Mouse (Mus musculus) heart, adult 2 months (tissue): Measurements from ENCODE around the gene Wnt5b. TPM values are rescaled to one million over a fixed set of nuclear protein-coding genes. Genes with fewer than 3 reads are reported as not detected.

Source experiments
- DNase-seq, 2 experiments: peaks; one replicate each; pipeline ENCODE4 v3.0.0; 2021
- H3K27ac ChIP-seq: fragments of 200-600 bp; 2 replicates; pipeline ENCODE4 v1.8.1; 2022
- H3K27me3 ChIP-seq: fragments of 200-500 bp; 2 replicates; pipeline ENCODE4 v1.6.1; 2012; ENCODE audit warnings: mild to moderate bottlenecking, low read length, inconsistent platforms, mixed read lengths; ENCODE audit not compliant: control insufficient read depth, insufficient read depth
- H3K36me3 ChIP-seq: fragments of 200-500 bp; 2 replicates; pipeline ENCODE4 v1.6.1; 2012; ENCODE audit warnings: low read length, inconsistent platforms; ENCODE audit not compliant: control insufficient read depth, insufficient read depth
- H3K4me1 ChIP-seq: fragments of 200-500 bp; 2 replicates; pipeline ENCODE4 v1.6.1; 2011; ENCODE audit warnings: low read length; ENCODE audit not compliant: control insufficient read depth, insufficient read depth
- H3K4me3 ChIP-seq: fragments of 200-600 bp; 2 replicates; pipeline ENCODE4 v1.8.1; 2022
- H3K79me2 ChIP-seq: fragments of 200-500 bp; replicated peaks from 2 replicates; pipeline ENCODE4 v1.6.1; 2012; ENCODE audit warnings: mild to moderate bottlenecking, inconsistent platforms, low read length, moderate library complexity, mixed read lengths; ENCODE audit not compliant: control insufficient read depth, insufficient read depth
- H3K9ac ChIP-seq: fragments of 200-500 bp; 2 replicates; pipeline ENCODE4 v1.6.1; 2012; ENCODE audit warnings: low read depth, mild to moderate bottlenecking, control low read depth, inconsistent platforms, low read length, mixed read lengths
- CTCF ChIP-seq: fragments of 200-600 bp; IDR thresholded peaks from 2 replicates; pipeline ENCODE4 v1.8.1; 2022; ENCODE audit warnings: antibody characterized with exemption, mild to moderate bottlenecking, moderate library complexity
- EP300 ChIP-seq: fragments of 200-500 bp; IDR thresholded peaks from 2 replicates; pipeline ENCODE4 v1.6.1; 2011; ENCODE audit warnings: low read depth, low read length, control low read depth; ENCODE audit not compliant: insufficient read depth
- POLR2A ChIP-seq: fragments of 200-500 bp; IDR thresholded peaks from 2 replicates; pipeline ENCODE4 v1.6.1; 2011; ENCODE audit warnings: mild to moderate bottlenecking, low read depth, low read length, control low read depth; ENCODE audit not compliant: insufficient read depth
- WGBS: fragments of 180-500 bp; shearing (Covaris S2); methylation state at CpG from one replicate; pipeline ENCODE4 v1.1.7; 2018; 5-methylcytosine and 5-hydroxymethylcytosine counted together
- intact Hi-C: fragments of 180-260 bp; cut with DNase I; formaldehyde crosslinking; loops from one replicate; pipeline ENCODE4 v1.15.1; 2025
- polyA plus RNA-seq: library from polyadenylated mRNA; depleted of rRNA; stranded (reverse); fragments of >200 nt; gene quantifications from 2 replicates; pipeline ENCODE4 v1.2.3, GENCODE M21; 2012
- total RNA-seq, 2 experiments: library from RNA; stranded (reverse); gene quantifications; 2 replicates each; pipeline ENCODE4 v1.2.3; 2021

Wnt5b gene
- total and polyA plus RNA-seq, 3 experiments = 2.4 to 3.0 (median 2.9) TPM

DNA sequence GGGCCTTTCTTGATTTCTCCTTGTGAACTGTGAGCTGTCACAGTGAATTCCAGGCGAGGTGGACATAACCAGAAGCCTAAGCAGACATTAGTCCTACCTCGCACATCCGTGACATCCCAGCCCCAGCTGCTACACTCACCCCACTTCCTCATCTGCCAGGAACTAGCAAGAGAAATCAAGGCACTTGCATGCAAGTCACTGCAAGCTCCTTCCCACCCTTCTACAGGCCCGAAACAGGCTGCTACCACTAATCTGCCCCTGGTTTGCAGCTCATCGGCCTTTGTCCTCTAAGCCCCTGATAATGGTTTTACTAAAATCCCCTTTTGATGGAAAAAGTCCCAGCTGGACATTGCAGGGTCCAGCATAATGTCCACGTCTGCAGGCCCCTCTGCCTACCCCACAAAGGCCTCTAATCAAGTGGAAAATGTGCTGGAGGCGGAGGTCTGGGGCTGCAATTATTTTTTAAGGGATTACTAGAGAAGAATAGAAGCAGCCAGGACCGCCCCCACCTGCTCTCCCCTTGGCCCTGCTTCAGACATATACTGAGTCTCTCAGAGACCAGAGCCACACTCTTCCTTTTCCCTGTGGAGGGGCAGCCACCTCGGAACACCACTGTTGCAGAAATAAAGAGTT, 52.0 kb downstream of the Wnt5b start:
- TF ChIP-seq EP300 (no peak), CTCF (no peak), POLR2A (no peak)
- Histone ChIP-seq H3K36me3 (no peaks in the 10 kb centered on the region), H3K27me3 (no peaks in the 10 kb centered on the region), H3K27ac (no peak overlapping the region), H3K4me3 (no peak overlapping the region), H3K9ac (no peak overlapping the region), H3K79me2 (no peaks in the 10 kb centered on the region), H3K4me1 (peaks cover 2% of the 10 kb centered on the region; the same call in 1 of the 2 replicates)
- 92% methylated on average over 9 of the region's 9 CpGs for WGBS
- intact Hi-C loops = loop anchor here (2.0 to 10.0 kb wide), 3 partner anchors 217 to 430 kb away; no protein-coding TSS in a partner anchor
- no peak for DNase-seq

GRCm38 (mm10) chr6:119491006-119491405, 53.1 kb downstream of the Wnt5b start:
- intact Hi-C loops = loop anchor here (2.0 to 10.0 kb wide), 3 partner anchors 218 to 431 kb away; no protein-coding TSS in a partner anchor
- TF ChIP-seq POLR2A (no peak), EP300 (no peak), CTCF (no peak)
- no peaks in the 10 kb centered on the region for H3K36me3 ChIP-seq
- peaks cover 2% of the 10 kb centered on the region; the same call in 1 of the 2 replicates for H3K4me1 ChIP-seq
- no peak overlapping the region for H3K4me3 ChIP-seq
- no peak for DNase-seq
- no peak overlapping the region for H3K9ac ChIP-seq
- H3K79me2 ChIP-seq = no peaks in the 10 kb centered on the region
- WGBS = 48% methylated on average over 11 of the region's 11 CpGs
- no peak overlapping the region for H3K27ac ChIP-seq
- no peaks in the 10 kb centered on the region for H3K27me3 ChIP-seq

GRCm38 (mm10) chr6:119490549-119490948, 53.6 kb downstream of the Wnt5b start:
- DNase-seq = no peak
- H3K79me2 ChIP-seq = no peaks in the 10 kb centered on the region
- peak overlapping the region; percentile 44; the same call in 1 of the 2 replicates for H3K9ac ChIP-seq
- WGBS = 33% methylated on average over 11 of the region's 11 CpGs
- intact Hi-C loops = loop anchor here (2.0 to 10.0 kb wide), 3 partner anchors 218 to 432 kb away; no protein-coding TSS in a partner anchor
- no peak overlapping the region for H3K4me3 ChIP-seq
- H3K27me3 ChIP-seq = no peaks in the 10 kb centered on the region
- no peak overlapping the region for H3K27ac ChIP-seq
- H3K4me1 ChIP-seq = peaks cover 2% of the 10 kb centered on the region; the same call in 1 of the 2 replicates
- H3K36me3 ChIP-seq = no peaks in the 10 kb centered on the region
- TF ChIP-seq EP300 = no peak
- TF ChIP-seq CTCF = no peak
- TF ChIP-seq POLR2A = no peak

DNA sequence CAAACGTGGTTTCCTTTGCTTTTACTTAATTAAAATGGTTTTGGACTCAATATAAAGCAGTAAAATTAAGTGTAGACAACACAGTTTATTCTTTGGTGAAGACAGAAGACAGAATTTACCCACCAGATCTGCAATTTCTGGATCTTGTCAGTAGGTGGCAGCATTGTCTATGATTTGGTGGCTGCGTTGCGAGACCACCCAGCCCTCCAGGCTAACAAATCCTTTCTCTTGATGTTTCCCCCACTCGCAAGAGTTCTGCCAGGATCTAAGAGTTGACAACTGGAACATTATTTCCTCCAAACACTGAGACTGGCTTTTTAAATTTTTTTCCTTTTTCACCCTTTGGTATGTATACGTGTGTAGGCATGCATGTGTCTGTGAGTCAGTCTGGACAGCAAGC, 54.4 kb downstream of the Wnt5b start:
- Histone ChIP-seq H3K4me3 (no peak overlapping the region), H3K27me3 (no peaks in the 10 kb centered on the region), H3K36me3 (no peaks in the 10 kb centered on the region), H3K79me2 (no peaks in the 10 kb centered on the region), H3K9ac (no peak overlapping the region), H3K27ac (no peak overlapping the region), H3K4me1 (peaks cover 2% of the 10 kb centered on the region; the same call in 1 of the 2 replicates)
- intact Hi-C loops = loop anchor here (2.0 to 10.0 kb wide), 5 partner anchors 219 to 708 kb away; partner anchors contain the start of gene Rad52
- TF ChIP-seq POLR2A (no peak), EP300 (peak; percentile 70; the same call in 1 of the 2 replicates), CTCF (peak; percentile 94; the same call in 1 of the 2 replicates)
- no peak for DNase-seq
- 12% methylated on average over 5 of the region's 5 CpGs for WGBS

DNA sequence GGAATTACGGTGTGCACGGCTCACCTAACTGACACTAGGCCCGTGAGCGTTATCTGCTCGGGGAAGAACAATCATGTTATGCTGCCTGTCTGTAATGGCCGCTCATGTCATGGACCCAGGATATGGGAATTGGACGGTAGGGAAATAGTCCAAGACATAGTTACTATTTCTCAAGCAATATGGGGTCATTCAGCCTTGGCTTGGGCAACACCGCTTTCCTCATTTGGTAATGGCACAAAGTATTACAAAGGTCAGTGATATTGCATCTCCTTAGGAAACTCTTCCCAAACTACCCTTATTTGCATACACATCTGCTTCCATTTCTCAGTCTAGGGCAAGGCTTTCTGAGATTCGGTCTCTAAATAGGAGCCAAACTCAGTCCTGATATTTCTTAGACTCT, 56.5 kb downstream of the Wnt5b start:
- 88% methylated on average over 9 of the region's 9 CpGs for WGBS
- intact Hi-C loops = loop anchor here (5.0 kb wide), 2 partner anchors 415 to 710 kb away; partner anchors contain the start of gene Rad52
- no peak overlapping the region for H3K4me3 ChIP-seq
- no peaks in the 10 kb centered on the region for H3K36me3 ChIP-seq
- no peak for DNase-seq
- no peaks in the 10 kb centered on the region for H3K27me3 ChIP-seq
- H3K4me1 ChIP-seq = peaks cover 6% of the 10 kb centered on the region
- no peak overlapping the region for H3K9ac ChIP-seq
- H3K27ac ChIP-seq = no peak overlapping the region
- H3K79me2 ChIP-seq = no peaks in the 10 kb centered on the region
- TF ChIP-seq EP300 (no peak), CTCF (no peak), POLR2A (no peak)

- no peak overlapping the region for H3K4me3 ChIP-seq
- TF ChIP-seq POLR2A (no peak), CTCF (no peak), EP300 (no peak)
- intact Hi-C loops = loop anchor here (5.0 kb wide), 2 partner anchors 415 to 710 kb away; partner anchors contain the start of gene Rad52
- no peaks in the 10 kb centered on the region for H3K36me3 ChIP-seq
- no peak for DNase-seq
- no peak overlapping the region for H3K27ac ChIP-seq
- WGBS = 78% methylated on average over 7 of the region's 7 CpGs
- no peak overlapping the region for H3K9ac ChIP-seq
- H3K27me3 ChIP-seq = no peaks in the 10 kb centered on the region
- peaks cover 6% of the 10 kb centered on the region for H3K4me1 ChIP-seq
- no peaks in the 10 kb centered on the region for H3K79me2 ChIP-seq
Observed at GRCm38 (mm10) chr6:119487085-119487458, 57.1 kb downstream of the Wnt5b start.
